Mouse (Mus musculus) limb, embryonic 14.5 days (tissue): ENCODE data around the gene Adap2. TPM values are rescaled to one million over a fixed set of nuclear protein-coding genes. Genes with fewer than 3 reads are reported as not detected.

Experiments
- ATAC-seq: fragments of 200-750 bp; cut with Nextera tagmentation; 2 replicates; pipeline ENCODE4 v1.8.0; 2017; ENCODE audit warnings: low read depth, moderate number of reproducible peaks, moderate TSS enrichment; ENCODE audit not compliant: low FRiP score
- DNase-seq: peaks from one replicate; pipeline ENCODE4 v3.0.0-alpha.2; 2015; ENCODE audit warnings: low spot score
- H3K27ac ChIP-seq: fragments of 300-500 bp; sonication (generic); replicated peaks from 2 replicates; pipeline ENCODE4 v1.5.1; 2014; ENCODE audit warnings: low read depth, mild to moderate bottlenecking, low read length, moderate library complexity, mixed read lengths
- H3K27me3 ChIP-seq: fragments of 300-500 bp; sonication (generic); 2 replicates; pipeline ENCODE4 v1.6.1; 2014; ENCODE audit warnings: low read length, mixed read lengths; ENCODE audit not compliant: control insufficient read depth, insufficient read depth
- H3K36me3 ChIP-seq: fragments of 300-500 bp; sonication (generic); 2 replicates; pipeline ENCODE4 v1.6.1; 2014; ENCODE audit warnings: mild to moderate bottlenecking, low read length, moderate library complexity, mixed read lengths; ENCODE audit not compliant: control insufficient read depth, insufficient read depth
- H3K4me1 ChIP-seq: fragments of 300-500 bp; sonication (generic); 2 replicates; pipeline ENCODE4 v1.6.1; 2014; ENCODE audit warnings: antibody characterized with exemption, low read length, mixed read lengths; ENCODE audit not compliant: control insufficient read depth, insufficient read depth
- H3K4me2 ChIP-seq: fragments of 300-500 bp; sonication (generic); replicated peaks from 2 replicates; pipeline ENCODE4 v1.6.1; 2014; ENCODE audit warnings: low read depth, mild to moderate bottlenecking, low read length, moderate library complexity; ENCODE audit not compliant: severe bottlenecking
- H3K4me3 ChIP-seq: fragments of 300-500 bp; sonication (generic); replicated peaks from 2 replicates; pipeline ENCODE4 v1.5.1; 2014; ENCODE audit warnings: low read length
- H3K9ac ChIP-seq: fragments of 300-500 bp; sonication (generic); 2 replicates; pipeline ENCODE4 v1.6.1; 2014; ENCODE audit warnings: mild to moderate bottlenecking, low read depth, low read length, moderate library complexity; ENCODE audit not compliant: severe bottlenecking
- H3K9me3 ChIP-seq: fragments of 300-500 bp; sonication (generic); 2 replicates; pipeline ENCODE4 v1.6.1; 2016; ENCODE audit warnings: low read length; ENCODE audit not compliant: control insufficient read depth
- POLR2A ChIP-seq: fragments of 200-500 bp; IDR thresholded peaks from 2 replicates; pipeline ENCODE4 v1.8.0; 2012; ENCODE audit warnings: inconsistent platforms, mild to moderate bottlenecking, moderate library complexity, borderline replicate concordance; ENCODE audit not compliant: insufficient read depth, insufficient read length; ENCODE audit errors: extremely low read depth
- WGBS: fragments of 180-500 bp; shearing (Covaris S2); extraction: QIAGEN DNeasy Blood & Tissue Kit; methylation state at CpG from one replicate; pipeline ENCODE4 v1.1.7; 2014; 5-methylcytosine and 5-hydroxymethylcytosine counted together
- polyA plus RNA-seq, 2 experiments: library from polyadenylated mRNA; depleted of rRNA in 1 of 2; stranded (reverse) in 1 of 2; unstranded in 1 of 2; fragments of >200 nt; fragmentation: Nextera tagmentation in 1 of 2; extraction: Ambion mirVana in 1 of 2; gene quantifications; 2 replicates each; pipeline versions ENCODE4 v1.2.1 to v1.2.3; 2012 to 2014

Gene Adap2
- polyA plus RNA-seq, 2 experiments: 1.2 to 1.5 TPM

DNA sequence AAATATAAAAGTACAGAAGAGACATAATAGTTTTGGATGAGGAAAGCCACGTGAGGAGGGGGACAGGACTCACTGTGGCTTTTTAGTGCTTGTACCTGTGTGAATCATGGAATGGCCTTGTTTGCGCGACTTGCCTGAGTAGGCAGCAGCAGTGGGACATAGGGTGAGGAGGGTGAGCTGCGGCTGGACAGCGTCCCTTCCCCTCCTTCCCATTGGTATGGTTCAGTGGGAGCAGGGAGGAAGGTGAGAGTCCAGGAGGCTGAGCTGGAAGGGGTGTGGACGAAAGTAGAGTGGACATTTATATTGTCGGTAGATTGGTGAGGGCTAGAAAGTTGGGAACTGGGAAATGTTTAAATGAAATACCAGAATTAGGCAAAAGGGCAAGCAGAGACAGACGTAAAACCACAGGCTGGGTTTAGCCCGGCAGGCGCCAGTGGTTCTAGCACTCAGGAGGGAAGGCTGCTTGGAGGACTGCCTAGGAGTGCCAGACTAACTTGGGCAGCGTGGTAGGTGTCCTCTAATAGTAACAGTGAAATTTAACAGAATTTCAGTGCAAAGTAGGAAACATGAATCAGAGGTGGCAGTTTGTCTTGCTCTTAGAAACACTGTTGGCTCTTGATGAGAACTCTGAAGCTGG, 64.9 kb downstream of the Adap2 start:
- no peaks in the 10 kb centered on the region for H3K4me1 ChIP-seq
- H3K9me3 ChIP-seq: no peaks in the 10 kb centered on the region
- H3K27ac ChIP-seq: no peak overlapping the region
- no peak overlapping the region for H3K4me2 ChIP-seq
- H3K36me3 ChIP-seq: peaks cover 34% of the 10 kb centered on the region
- DNase-seq (no peak), ATAC-seq (no peak)
- H3K4me3 ChIP-seq: no peak overlapping the region
- H3K9ac ChIP-seq: no peak overlapping the region
- no peaks in the 10 kb centered on the region for H3K27me3 ChIP-seq
- no peak for TF ChIP-seq POLR2A
- 82% methylated on average over 11 of the region's 11 CpGs for WGBS

Other genes starting within 250 kb of the Adap2 start
- gene Utp6, start 191.7 kb upstream of the Adap2 start, polyA plus RNA-seq (2012; rRNA removed): 20.1 and 29.9 TPM in 2 replicates
- 54.8 and 60.4 TPM in 2 replicates for gene Utp6, start 191.7 kb upstream of the Adap2 start, polyA plus RNA-seq (2014; fragmentation: Nextera tagmentation; extraction: Ambion mirVana)
- 26.0 and 28.5 TPM in 2 replicates for gene Suz12, start 161.0 kb upstream of the Adap2 start, polyA plus RNA-seq (2012; rRNA removed)
- gene Suz12, start 161.0 kb upstream of the Adap2 start, polyA plus RNA-seq (2014; fragmentation: Nextera tagmentation; extraction: Ambion mirVana): 20.4 and 22.8 TPM in 2 replicates
- gene Crlf3, start 73.1 kb upstream of the Adap2 start, polyA plus RNA-seq (2012; rRNA removed): 33.4 and 34.9 TPM in 2 replicates
- 44.1 and 45.6 TPM in 2 replicates for gene Crlf3, start 73.1 kb upstream of the Adap2 start, polyA plus RNA-seq (2014; fragmentation: Nextera tagmentation; extraction: Ambion mirVana)
- gene Atad5, start 64.7 kb upstream of the Adap2 start, polyA plus RNA-seq (2012; rRNA removed): 13.1 and 13.8 TPM in 2 replicates
- gene Atad5, start 64.7 kb upstream of the Adap2 start, polyA plus RNA-seq (2014; fragmentation: Nextera tagmentation; extraction: Ambion mirVana): 11.1 and 12.4 TPM in 2 replicates
- gene Tefm, start 11.9 kb upstream of the Adap2 start, polyA plus RNA-seq (2012; rRNA removed): 17.2 and 19.2 TPM in 2 replicates
- gene Tefm, start 11.9 kb upstream of the Adap2 start, polyA plus RNA-seq (2014; fragmentation: Nextera tagmentation; extraction: Ambion mirVana): 23.8 and 24.3 TPM in 2 replicates
- 6.0 and 7.2 TPM in 2 replicates for gene Rnf135, start 29.7 kb downstream of the Adap2 start, polyA plus RNA-seq (2012; rRNA removed)
- gene Rnf135, start 29.7 kb downstream of the Adap2 start, polyA plus RNA-seq (2014; fragmentation: Nextera tagmentation; extraction: Ambion mirVana): 6.0 and 7.2 TPM in 2 replicates
- gene Rhot1, start 54.9 kb downstream of the Adap2 start, polyA plus RNA-seq (2012; rRNA removed): 40.3 and 41.5 TPM in 2 replicates
- gene Rhot1, start 54.9 kb downstream of the Adap2 start, polyA plus RNA-seq (2014; fragmentation: Nextera tagmentation; extraction: Ambion mirVana): 55.8 and 61.3 TPM in 2 replicates
- 6.0 and 6.8 TPM in 2 replicates for gene Rhbdl3, start 146.8 kb downstream of the Adap2 start, polyA plus RNA-seq (2012; rRNA removed)
- 4.8 and 6.1 TPM in 2 replicates for gene Rhbdl3, start 146.8 kb downstream of the Adap2 start, polyA plus RNA-seq (2014; fragmentation: Nextera tagmentation; extraction: Ambion mirVana)
- 10.0 and 12.7 TPM in 2 replicates for gene 5730455P16Rik, start 223.9 kb downstream of the Adap2 start, polyA plus RNA-seq (2012; rRNA removed)
- 21.7 and 22.5 TPM in 2 replicates for gene 5730455P16Rik, start 223.9 kb downstream of the Adap2 start, polyA plus RNA-seq (2014; fragmentation: Nextera tagmentation; extraction: Ambion mirVana)
- 269 and 274 TPM in 2 replicates for gene Zfp207, start 229.2 kb downstream of the Adap2 start, polyA plus RNA-seq (2012; rRNA removed)
- 237 and 252 TPM in 2 replicates for gene Zfp207, start 229.2 kb downstream of the Adap2 start, polyA plus RNA-seq (2014; fragmentation: Nextera tagmentation; extraction: Ambion mirVana)